Comparison of ENCODE assay signal across 26 mouse cellular contexts in the genomic region with DNA sequence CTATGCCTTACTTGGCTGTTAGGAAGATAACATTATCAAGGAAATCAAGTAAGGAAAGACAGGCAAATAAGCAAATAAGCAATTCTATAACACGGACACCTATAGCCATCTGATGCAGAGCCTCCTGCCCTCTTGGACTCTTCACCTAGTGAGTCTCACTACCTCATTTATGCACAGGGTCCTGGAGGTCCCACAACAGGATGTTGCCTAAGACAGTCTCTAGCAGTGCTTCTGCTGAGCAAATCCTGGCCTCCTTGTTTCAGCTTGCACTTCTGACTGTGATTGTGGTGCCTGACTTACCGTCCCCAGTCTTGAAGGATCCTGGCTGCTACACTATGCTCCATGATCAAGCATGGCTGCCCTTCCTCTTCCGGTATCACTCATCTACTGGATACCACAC.
DNase-seq lines count a peak whose midpoint lies in the region; ATAC-seq and TF ChIP-seq lines count a peak whose summit lies in the region.
"Had no signal": no experiment of that assay in that cellular context is flagged by ENCODE, and none has a peak within 500 bp of the region (broad histone marks: within the 10 kb centered on the region; RNA-seq: fewer than 3 reads in every experiment).

No protein-coding gene starts in this region.

- H3K4me2 ChIP-seq in CH12.LX (ENCODE audit: insufficient read depth, low read depth, poor library complexity, severe bottlenecking): peak overlapping the region; percentile 30; the same call in 1 of the 2 replicates
- peak overlapping the region; percentile 25 for H3K4me2 ChIP-seq in myocyte (ENCODE audit: low read depth)
- H3K4me2 ChIP-seq: embryonic facial prominence, embryonic 13.5 days; forebrain, embryonic 12.5 days; forebrain, embryonic 15.5 days; heart, embryonic 13.5 days; hindbrain, embryonic 13.5 days had no signal

- TF ChIP-seq CTCF in CH12.LX (conservative IDR thresholded peaks at IDR 0.05 in 1 of 2, IDR thresholded peaks at IDR 0.05 in 1 of 2; ENCODE audit: low read depth in 2 of 2, low read length in 2 of 2): no peak

- H3K36me3 ChIP-seq in CH12.LX (replicated peaks in 1 of 2; ENCODE audit: control insufficient read depth in 1 of 2, insufficient read depth in 1 of 2, low read length in 1 of 2): no peaks in the 10 kb centered on the region
- H3K36me3 ChIP-seq in myocyte (ENCODE audit: control insufficient read depth, insufficient read depth): no peaks in the 10 kb centered on the region
- H3K36me3 ChIP-seq: embryonic facial prominence, embryonic 10.5 days; embryonic facial prominence, embryonic 13.5 days; forebrain, embryonic 12.5 days; forebrain, embryonic 15.5 days; G1E; heart, embryonic 13.5 days; hindbrain, embryonic 10.5 days; hindbrain, embryonic 13.5 days had no signal

- peak; percentile 55 for ATAC-seq in common myeloid progenitor, adult 5-6 weeks (replicated peaks; ENCODE audit: low read depth, poor library complexity, severe bottlenecking)
- ATAC-seq: forebrain, embryonic 15.5 days; hindbrain, embryonic 16.5 days; intestine, embryonic 16.5 days had no signal

- TF ChIP-seq EP300 in CH12.LX (IDR thresholded peaks at IDR 0.05; ENCODE audit: low read length): no peak

- H3K27ac ChIP-seq in CH12.LX (ENCODE audit: insufficient read depth, low read depth): no peak overlapping the region
- H3K27ac ChIP-seq: embryonic facial prominence, embryonic 10.5 days; embryonic facial prominence, embryonic 13.5 days; forebrain, embryonic 12.5 days; forebrain, embryonic 15.5 days; hindbrain, embryonic 10.5 days; hindbrain, embryonic 13.5 days had no signal

- peak; percentile 58 for DNase-seq in CH12.LX (ENCODE audit: extremely low read depth)
- no peak for DNase-seq in heart, postnatal 14 days
- DNase-seq in heart, postnatal 36 days: no peak
- DNase-seq in gastrocnemius, postnatal 36 days: no peak
- DNase-seq: adrenal gland, adult 2 months; adrenal gland, postnatal 14 days; cerebellum, adult 11 months; cerebellum, adult 2 months; cerebellum, adult 9-11 months; cerebellum, postnatal 25 days; embryo, embryonic 11 days; gastrocnemius, postnatal 10 days; heart, adult 18-20 months had no signal

- H3K4me1 ChIP-seq in CH12.LX (ENCODE audit: control insufficient read depth in 1 of 2, insufficient read depth in 2 of 2): peaks cover 7 to 14% of the 10 kb centered on the region in 2 experiments
- H3K4me1 ChIP-seq: embryonic facial prominence, embryonic 13.5 days; hindbrain, embryonic 10.5 days; hindbrain, embryonic 13.5 days had no signal

- H3K27me3 ChIP-seq in CH12.LX (replicated peaks) (no peaks in the 10 kb centered on the region), myocyte (ENCODE audit: control insufficient read depth, insufficient read depth, insufficient read length) (no peaks in the 10 kb centered on the region)
- H3K27me3 ChIP-seq: embryonic facial prominence, embryonic 13.5 days; forebrain, embryonic 12.5 days; forebrain, embryonic 15.5 days; heart, embryonic 13.5 days; hindbrain, embryonic 13.5 days had no signal

- no peak overlapping the region for H3K4me3 ChIP-seq in CH12.LX (replicated peaks in 1 of 3; ENCODE audit: low read depth in 2 of 3, low read length in 2 of 3, poor library complexity in 1 of 3)
- H3K4me3 ChIP-seq in myocyte: no peak overlapping the region
- H3K4me3 ChIP-seq: embryonic facial prominence, embryonic 10.5 days; embryonic facial prominence, embryonic 13.5 days; erythroblast, embryonic 14.5 days; forebrain, embryonic 12.5 days; forebrain, embryonic 15.5 days; heart, embryonic 13.5 days; hindbrain, embryonic 10.5 days; hindbrain, embryonic 13.5 days had no signal

- TF ChIP-seq POLR2A in CH12.LX (IDR thresholded peaks at IDR 0.05; ENCODE audit: low read depth, low read length) (no peak), myocyte (IDR thresholded peaks at IDR 0.05; ENCODE audit: insufficient read length, low read depth) (no peak)

- in situ Hi-C loops in CH12.LX (cut with MboI; ENCODE audit: low pct_ligation_motif_present, low pct_unique_long_range_greater_than_20kb, low sequenced_read_pairs): no loop called here

- H3K9ac ChIP-seq in CH12.LX (ENCODE audit: insufficient read depth, low read depth): no peak overlapping the region
- H3K9ac ChIP-seq: embryonic facial prominence, embryonic 13.5 days; forebrain, embryonic 12.5 days; forebrain, embryonic 15.5 days; heart, embryonic 13.5 days; hindbrain, embryonic 13.5 days had no signal

- H3K79me2 ChIP-seq in CH12.LX (replicated peaks; ENCODE audit: control insufficient read depth, extremely low read depth, insufficient read depth, poor library complexity, severe bottlenecking): no peaks in the 10 kb centered on the region
- no peaks in the 10 kb centered on the region for H3K79me2 ChIP-seq in myocyte (ENCODE audit: control insufficient read depth, insufficient read depth)

- no peak overlapping the region for H3ac ChIP-seq in myocyte (ENCODE audit: control insufficient read depth, insufficient read length)

- intact Hi-C loops in heart, postnatal 14 days (cut with DNase I): no loop called here
- intact Hi-C loops in heart, postnatal 36 days (cut with DNase I): no loop called here
- intact Hi-C loops in gastrocnemius, postnatal 36 days (cut with DNase I): no loop called here

- dilution Hi-C loops in CH12.LX (cut with MboI; ENCODE audit: extremely low pct_ligation_motif_present, extremely low pct_unique_long_range_greater_than_20kb, low sequenced_read_pairs): no loop called here

- TF ChIP-seq RAD21 in CH12.LX (IDR thresholded peaks at IDR 0.05; ENCODE audit: low read depth, low read length): no peak

- H3K9me3 ChIP-seq in CH12.LX (replicated peaks; ENCODE audit: low read length): no peaks in the 10 kb centered on the region
- H3K9me3 ChIP-seq: embryonic facial prominence, embryonic 10.5 days; embryonic facial prominence, embryonic 13.5 days; forebrain, embryonic 12.5 days; forebrain, embryonic 15.5 days; G1E; heart, embryonic 13.5 days; hindbrain, embryonic 10.5 days; hindbrain, embryonic 13.5 days had no signal

TF ChIP-seq in CH12.LX, 34 proteins besides CTCF, POLR2A, EP300 and RAD21:
- TF ChIP-seq KAT2A (IDR thresholded peaks at IDR 0.05; ENCODE audit: insufficient replicate concordance, low read length) (no peak), E2F4 (IDR thresholded peaks at IDR 0.05; ENCODE audit: insufficient replicate concordance, low read depth, low read length) (no peak), SIN3A (IDR thresholded peaks at IDR 0.05; ENCODE audit: low read length) (no peak), MEF2A (IDR thresholded peaks at IDR 0.05; ENCODE audit: borderline replicate concordance, low read depth, low read length) (no peak), GABPA (IDR thresholded peaks at IDR 0.05; ENCODE audit: insufficient replicate concordance, low read depth, low read length) (no peak), HCFC1 (IDR thresholded peaks at IDR 0.05; ENCODE audit: low read depth, low read length) (no peak), USF1 (IDR thresholded peaks at IDR 0.05; ENCODE audit: low read depth, low read length) (no peak), USF2 (conservative IDR thresholded peaks at IDR 0.05; ENCODE audit: low read depth, low read length) (no peak), MAFK (IDR thresholded peaks at IDR 0.05; ENCODE audit: insufficient replicate concordance, low read length) (no peak), IRF4 (IDR thresholded peaks at IDR 0.05; ENCODE audit: low read depth, low read length) (no peak), POLR2AphosphoS2 (IDR thresholded peaks at IDR 0.05; ENCODE audit: low read depth, low read length) (no peak), ETS1 (conservative IDR thresholded peaks at IDR 0.05; ENCODE audit: low read depth, low read length) (no peak), JUND (conservative IDR thresholded peaks at IDR 0.05; ENCODE audit: low read depth, low read length) (no peak), CHD2 (IDR thresholded peaks at IDR 0.05; ENCODE audit: low read length) (no peak)
TF ChIP-seq in CH12.LX: peak in this region for 0.

TF ChIP-seq in myocyte, 11 proteins besides CTCF, POLR2A, EP300 and RAD21:
- no peak for TF ChIP-seq REST (IDR thresholded peaks at IDR 0.05; ENCODE audit: insufficient read depth, insufficient read length)
- no peak for TF ChIP-seq CEBPB (IDR thresholded peaks at IDR 0.05; ENCODE audit: insufficient read depth, poor library complexity, severe bottlenecking)
